Mouse (Mus musculus) C2C12 (cell line): ENCODE measurements around the gene Tmem86a. TPM values are rescaled to one million over a fixed set of nuclear protein-coding genes. Genes with fewer than 3 reads are reported as not detected.
A peak's percentile ranks its signal among the peaks of the same experiment; 100 is the strongest.

ENCODE experiments used
- H3K27me3 ChIP-seq: one replicate; pipeline ENCODE4 v1.6.1; 2011; ENCODE audit not compliant: control insufficient read depth, insufficient read depth, insufficient read length
- H3K36me3 ChIP-seq: one replicate; pipeline ENCODE4 v1.6.1; 2011; ENCODE audit not compliant: control insufficient read depth, insufficient read depth
- H3K4me3 ChIP-seq: one replicate; pipeline ENCODE4 v1.5.1; 2011; ENCODE audit warnings: mild to moderate bottlenecking, control low read depth; ENCODE audit not compliant: poor library complexity, insufficient read depth, severe bottlenecking
- H3K79me2 ChIP-seq: one replicate; pipeline ENCODE4 v1.6.1; 2011; ENCODE audit not compliant: control insufficient read depth, insufficient read depth
- H3K79me3 ChIP-seq: one replicate; pipeline ENCODE4 v1.6.1; 2011; ENCODE audit warnings: low read depth, control low read depth
- H3ac ChIP-seq: one replicate; pipeline ENCODE3; 2011; ENCODE audit warnings: low read depth; ENCODE audit not compliant: control insufficient read depth, insufficient read length
- CEBPB ChIP-seq: IDR thresholded peaks from one replicate; pipeline ENCODE4 v1.6.1; 2011; ENCODE audit warnings: low read depth, mild to moderate bottlenecking, control low read depth, moderate library complexity
- CTCF ChIP-seq: IDR thresholded peaks from one replicate; pipeline ENCODE4 v1.5.1; 2011; ENCODE audit not compliant: control insufficient read depth, insufficient read depth, insufficient read length
- FOSL1 ChIP-seq: IDR thresholded peaks from one replicate; pipeline ENCODE4 v1.8.0; 2011; ENCODE audit warnings: mild to moderate bottlenecking, low read length; ENCODE audit not compliant: poor library complexity, insufficient read depth, severe bottlenecking
- MAX ChIP-seq: IDR thresholded peaks from one replicate; pipeline ENCODE4 v1.6.1; 2011; ENCODE audit warnings: mild to moderate bottlenecking, control low read depth
- MYOD1 ChIP-seq: IDR thresholded peaks from one replicate; pipeline ENCODE4 v1.6.1; 2011; ENCODE audit warnings: low read depth; ENCODE audit not compliant: control insufficient read depth, insufficient read length
- MYOG ChIP-seq: IDR thresholded peaks from one replicate; pipeline ENCODE4 v1.6.1; 2011; ENCODE audit not compliant: control insufficient read depth, insufficient read length; ENCODE audit errors: extremely low read depth
- USF1 ChIP-seq: IDR thresholded peaks from one replicate; pipeline ENCODE4 v1.6.1; 2011; ENCODE audit warnings: low read depth, mild to moderate bottlenecking, control low read depth, moderate library complexity
- polyA plus RNA-seq: library from polyadenylated mRNA; unstranded; fragments of >200 nt; fragmentation: generic; extraction: Trizol; gene quantifications from one replicate; pipeline ENCODE4 v1.2.1, GENCODE M21; 2012; ENCODE audit warnings: missing spikeins

The Tmem86a gene
- polyA plus RNA-seq, 1 experiment, result 6.8 TPM

GRCm38 (mm10) chr7:47031371-47031770, 19.0 kb upstream of the Tmem86a start:
- H3K79me2 ChIP-seq, result no peaks in the 10 kb centered on the region
- H3K4me3 ChIP-seq, result no peak overlapping the region
- H3K36me3 ChIP-seq, result no peaks in the 10 kb centered on the region
- H3K79me3 ChIP-seq, result no peaks in the 10 kb centered on the region
- no peak overlapping the region for H3ac ChIP-seq
- TF ChIP-seq FOSL1 (peak; percentile 95), CTCF (no peak), MAX (no peak), MYOG (no peak), MYOD1 (peak; percentile 68), CEBPB (peak; percentile 99)
- no peaks in the 10 kb centered on the region for H3K27me3 ChIP-seq

- H3K4me3 ChIP-seq, result no peak overlapping the region
- H3K79me3 ChIP-seq, result no peaks in the 10 kb centered on the region
- H3K27me3 ChIP-seq, result no peaks in the 10 kb centered on the region
- no peaks in the 10 kb centered on the region for H3K36me3 ChIP-seq
- TF ChIP-seq MYOG (no peak), MYOD1 (no peak), CEBPB (no peak)
- no peak overlapping the region for H3ac ChIP-seq
- no peaks in the 10 kb centered on the region for H3K79me2 ChIP-seq
These were observed 15.5 kb upstream of the Tmem86a start for GRCm38 (mm10) chr7:47034785-47035384.

- Histone ChIP-seq H3ac (no peak overlapping the region), H3K79me2 (no peaks in the 10 kb centered on the region), H3K36me3 (no peaks in the 10 kb centered on the region), H3K27me3 (no peaks in the 10 kb centered on the region), H3K4me3 (no peak overlapping the region), H3K79me3 (no peaks in the 10 kb centered on the region)
- TF ChIP-seq MYOD1 (no peak), USF1 (no peak), CEBPB (no peak), CTCF (no peak), FOSL1 (no peak)
These were observed 15.0 kb upstream of the Tmem86a start for GRCm38 (mm10) chr7:47035426-47035825.

- H3ac ChIP-seq, result no peak overlapping the region
- H3K79me2 ChIP-seq, result no peaks in the 10 kb centered on the region
- H3K4me3 ChIP-seq, result no peak overlapping the region
- no peaks in the 10 kb centered on the region for H3K79me3 ChIP-seq
- H3K27me3 ChIP-seq, result no peaks in the 10 kb centered on the region
- no peaks in the 10 kb centered on the region for H3K36me3 ChIP-seq
- TF ChIP-seq MYOD1, result no peak
- TF ChIP-seq CEBPB, result no peak
- TF ChIP-seq MAX, result no peak
- TF ChIP-seq FOSL1, result no peak
- TF ChIP-seq MYOG, result no peak
- no peak for TF ChIP-seq USF1
- TF ChIP-seq CTCF, result no peak
These were observed 8.7 kb upstream of the Tmem86a start for GRCm38 (mm10) chr7:47041706-47042105.

- Histone ChIP-seq H3K79me3 (no peaks in the 10 kb centered on the region), H3ac (no peak overlapping the region), H3K27me3 (no peaks in the 10 kb centered on the region), H3K4me3 (no peak overlapping the region), H3K36me3 (no peaks in the 10 kb centered on the region), H3K79me2 (no peaks in the 10 kb centered on the region)
- TF ChIP-seq MYOG, result no peak
These were observed 8.3 kb upstream of the Tmem86a start for GRCm38 (mm10) chr7:47042121-47042520.

- TF ChIP-seq MYOG, result no peak
- no peak for TF ChIP-seq CEBPB
- TF ChIP-seq FOSL1, result no peak
- TF ChIP-seq MYOD1, result no peak
- TF ChIP-seq CTCF, result no peak
- no peak for TF ChIP-seq USF1
- no peak for TF ChIP-seq MAX
- Histone ChIP-seq H3ac (no peak overlapping the region), H3K4me3 (no peak overlapping the region), H3K36me3 (no peaks in the 10 kb centered on the region), H3K79me2 (no peaks in the 10 kb centered on the region), H3K79me3 (no peaks in the 10 kb centered on the region), H3K27me3 (no peaks in the 10 kb centered on the region)
These were observed 7.4 kb upstream of the Tmem86a start for GRCm38 (mm10) chr7:47042823-47043490.
